In genomic region chr8:88266170-88266800, GRCm38 (mm10) we compare ENCODE assay signal across 8 mouse cellular contexts. TPM values are rescaled to one million over a fixed set of nuclear protein-coding genes. Genes with fewer than 3 reads are reported as not detected.
DNase-seq lines count a peak whose midpoint lies in the region; ATAC-seq lines count a peak whose summit lies in the region.

No protein-coding gene starts in this region.

- peak; percentile 90 for DNase-seq in forebrain, embryonic 11.5 days (ENCODE audit: low spot score)
- DNase-seq in adipocyte (ENCODE audit: low spot score): peak; percentile 79
- peak; percentile 89 for DNase-seq in embryo, embryonic 10.5 days (ENCODE audit: low spot score)
- peak; percentile 84 for DNase-seq in heart, adult 8-10 months (ENCODE audit: low spot score)
- peak; percentile 75 to 86 for DNase-seq in layer of hippocampus, postnatal 14 days (ENCODE audit: low spot score in 2 of 2)
- DNase-seq in lung, postnatal 4 days: peak; percentile 89 to 92
- peak; percentile 71 for DNase-seq in spleen, adult 12 weeks (ENCODE audit: low spot score)

- no peak for ATAC-seq in forebrain, embryonic 11.5 days (replicated peaks; ENCODE audit: low FRiP score)
- no peak for ATAC-seq in forebrain, embryonic 16.5 days

- no peaks in the 10 kb centered on the region for H3K4me1 ChIP-seq in forebrain, embryonic 11.5 days (replicated peaks; ENCODE audit: control insufficient read depth, insufficient read depth, low read length)
- H3K4me1 ChIP-seq in forebrain, embryonic 16.5 days (replicated peaks; ENCODE audit: control insufficient read depth, insufficient read depth, low read length): no peaks in the 10 kb centered on the region

- H3K9ac ChIP-seq in forebrain, embryonic 11.5 days (ENCODE audit: low read length): no peak overlapping the region
- H3K9ac ChIP-seq in forebrain, embryonic 16.5 days (replicated peaks; ENCODE audit: low read depth, low read length): no peak overlapping the region

- no peak overlapping the region for H3K4me2 ChIP-seq in forebrain, embryonic 11.5 days (ENCODE audit: low read depth, low read length, severe bottlenecking)
- no peak overlapping the region for H3K4me2 ChIP-seq in forebrain, embryonic 16.5 days (ENCODE audit: low read length)

- H3K27me3 ChIP-seq in forebrain, embryonic 11.5 days (ENCODE audit: control insufficient read depth, insufficient read depth, low read length): no peaks in the 10 kb centered on the region
- H3K27me3 ChIP-seq in forebrain, embryonic 16.5 days (replicated peaks; ENCODE audit: control insufficient read depth, insufficient read depth, low read length): no peaks in the 10 kb centered on the region

- no peak overlapping the region for H3K4me3 ChIP-seq in forebrain, embryonic 11.5 days (ENCODE audit: low read depth, low read length)
- H3K4me3 ChIP-seq in forebrain, embryonic 16.5 days (replicated peaks; ENCODE audit: low read length): no peak overlapping the region

- H3K27ac ChIP-seq in forebrain, embryonic 11.5 days (ENCODE audit: low read depth, low read length): no peak overlapping the region
- H3K27ac ChIP-seq in forebrain, embryonic 16.5 days (ENCODE audit: low read length): no peak overlapping the region

- 51% methylated on average over 10 of the region's 10 CpGs for WGBS in forebrain, embryonic 11.5 days
- 47% methylated on average over 10 of the region's 10 CpGs for WGBS in forebrain, embryonic 16.5 days

- H3K36me3 ChIP-seq in forebrain, embryonic 11.5 days (ENCODE audit: control insufficient read depth, insufficient read depth, low read length): no peaks in the 10 kb centered on the region
- no peaks in the 10 kb centered on the region for H3K36me3 ChIP-seq in forebrain, embryonic 16.5 days (ENCODE audit: control insufficient read depth, insufficient read depth)

- no peaks in the 10 kb centered on the region for H3K9me3 ChIP-seq in forebrain, embryonic 11.5 days (ENCODE audit: control insufficient read depth, low read length)
- H3K9me3 ChIP-seq in forebrain, embryonic 16.5 days (ENCODE audit: control insufficient read depth, low read length): no peaks in the 10 kb centered on the region

RNA-seq across cellular contexts. Expression of gene Adcy7, which starts 5.9 kb away (rescaled TPM):
- polyA plus RNA-seq in forebrain, embryonic 11.5 days (2014; fragmentation: Nextera tagmentation; extraction: Ambion mirVana): 3.0 and 3.4 TPM in 2 replicates
- 2.1 TPM in 2 replicates for polyA plus RNA-seq in forebrain, embryonic 16.5 days (2015; fragmentation: Nextera tagmentation; extraction: Ambion mirVana)
- total RNA-seq in heart, adult 8-10 months (2022): 1 to 10 TPM; 3.1 to 5.0 (median 4.2) TPM
- total RNA-seq in layer of hippocampus, postnatal 14 days (2021): 1 to 10 TPM; 3.5 to 3.6 TPM
